Mouse (Mus musculus) heart, adult 2 months (tissue): ENCODE results near the gene Gm3435. TPM values are rescaled to one million over a fixed set of nuclear protein-coding genes. Genes with fewer than 3 reads are reported as not detected.

Experiments used
- DNase-seq, 2 experiments: peaks; one replicate each; pipeline ENCODE4 v3.0.0; 2021
- H3K27ac ChIP-seq: fragments of 200-600 bp; 2 replicates; pipeline ENCODE4 v1.8.1; 2022
- H3K27me3 ChIP-seq: fragments of 200-500 bp; 2 replicates; pipeline ENCODE4 v1.6.1; 2012; ENCODE audit warnings: mild to moderate bottlenecking, low read length, inconsistent platforms, mixed read lengths; ENCODE audit not compliant: control insufficient read depth, insufficient read depth
- H3K36me3 ChIP-seq: fragments of 200-500 bp; 2 replicates; pipeline ENCODE4 v1.6.1; 2012; ENCODE audit warnings: low read length, inconsistent platforms; ENCODE audit not compliant: control insufficient read depth, insufficient read depth
- H3K4me1 ChIP-seq: fragments of 200-500 bp; 2 replicates; pipeline ENCODE4 v1.6.1; 2011; ENCODE audit warnings: low read length; ENCODE audit not compliant: control insufficient read depth, insufficient read depth
- H3K4me3 ChIP-seq: fragments of 200-600 bp; 2 replicates; pipeline ENCODE4 v1.8.1; 2022
- H3K79me2 ChIP-seq: fragments of 200-500 bp; replicated peaks from 2 replicates; pipeline ENCODE4 v1.6.1; 2012; ENCODE audit warnings: mild to moderate bottlenecking, inconsistent platforms, low read length, moderate library complexity, mixed read lengths; ENCODE audit not compliant: control insufficient read depth, insufficient read depth
- H3K9ac ChIP-seq: fragments of 200-500 bp; 2 replicates; pipeline ENCODE4 v1.6.1; 2012; ENCODE audit warnings: low read depth, mild to moderate bottlenecking, control low read depth, inconsistent platforms, low read length, mixed read lengths
- CTCF ChIP-seq: fragments of 200-600 bp; IDR thresholded peaks from 2 replicates; pipeline ENCODE4 v1.8.1; 2022; ENCODE audit warnings: antibody characterized with exemption, mild to moderate bottlenecking, moderate library complexity
- EP300 ChIP-seq: fragments of 200-500 bp; IDR thresholded peaks from 2 replicates; pipeline ENCODE4 v1.6.1; 2011; ENCODE audit warnings: low read depth, low read length, control low read depth; ENCODE audit not compliant: insufficient read depth
- POLR2A ChIP-seq: fragments of 200-500 bp; IDR thresholded peaks from 2 replicates; pipeline ENCODE4 v1.6.1; 2011; ENCODE audit warnings: mild to moderate bottlenecking, low read depth, low read length, control low read depth; ENCODE audit not compliant: insufficient read depth
- WGBS: fragments of 180-500 bp; shearing (Covaris S2); methylation state at CpG from one replicate; pipeline ENCODE4 v1.1.7; 2018; 5-methylcytosine and 5-hydroxymethylcytosine counted together
- intact Hi-C: fragments of 180-260 bp; cut with DNase I; formaldehyde crosslinking; loops from one replicate; pipeline ENCODE4 v1.15.1; 2025
- polyA plus RNA-seq: library from polyadenylated mRNA; depleted of rRNA; stranded (reverse); fragments of >200 nt; gene quantifications from 2 replicates; pipeline ENCODE4 v1.2.3, GENCODE M21; 2012
- total RNA-seq, 2 experiments: library from RNA; stranded (reverse); gene quantifications; 2 replicates each; pipeline ENCODE4 v1.2.3; 2021

The Gm3435 gene
- total and polyA plus RNA-seq, 3 experiments: 0.70 to 1.5 (median 1.5) TPM

DNA sequence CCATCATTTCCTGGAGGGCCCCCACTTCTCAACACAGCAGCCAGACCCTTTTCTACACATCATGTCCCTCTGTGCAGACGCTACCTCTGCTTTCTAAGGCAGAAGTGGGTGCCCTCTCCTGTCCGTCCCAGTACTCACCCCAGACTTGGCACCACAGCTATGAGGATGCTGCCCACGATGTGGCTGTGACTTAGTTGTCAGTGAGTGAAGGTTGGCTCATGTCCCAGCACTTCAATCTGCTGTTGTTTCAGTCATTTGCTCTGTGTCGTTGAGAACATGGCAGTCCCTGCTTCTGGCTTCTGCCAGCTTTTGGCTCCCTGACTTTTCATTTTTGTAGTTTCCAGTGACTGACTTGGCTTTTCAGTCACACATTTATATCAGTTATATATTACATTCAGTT, 45.9 kb downstream of the Gm3435 start:
- intact Hi-C loops: no loop called here
- no peaks in the 10 kb centered on the region for H3K27me3 ChIP-seq
- no peak overlapping the region for H3K27ac ChIP-seq
- no peak overlapping the region for H3K9ac ChIP-seq
- no peak for TF ChIP-seq EP300
- no peak for TF ChIP-seq POLR2A
- H3K4me3 ChIP-seq: no peak overlapping the region
- no peaks in the 10 kb centered on the region for H3K36me3 ChIP-seq
- H3K4me1 ChIP-seq: no peaks in the 10 kb centered on the region; the same call in 1 of the 2 replicates
- 54% methylated on average over 4 of the region's 4 CpGs for WGBS
- DNase-seq: peak in 1 of 2 experiments; percentile 9
- no peaks in the 10 kb centered on the region for H3K79me2 ChIP-seq

DNA sequence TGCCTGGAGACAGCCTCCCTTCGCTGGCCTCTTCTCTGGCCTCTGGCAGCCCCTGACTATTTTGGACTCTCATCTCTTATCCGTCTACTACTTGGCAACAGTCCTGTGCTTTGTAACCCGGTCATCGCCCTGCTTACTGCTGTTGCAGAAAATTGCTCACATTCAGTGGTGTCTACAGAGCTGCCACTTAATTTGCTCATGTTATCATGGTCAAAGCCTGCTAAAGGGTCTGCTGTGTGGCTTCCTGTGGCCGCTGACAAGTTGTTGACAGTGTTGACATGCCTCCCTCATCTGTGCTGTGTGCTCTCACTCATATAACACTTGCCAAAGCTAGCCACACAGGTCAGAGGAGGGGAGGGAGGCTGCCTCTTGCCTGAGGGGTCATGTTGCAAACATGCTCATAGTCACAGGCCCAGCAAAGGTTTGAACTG, 48.2 kb downstream of the Gm3435 start:
- H3K4me3 ChIP-seq: no peak overlapping the region
- H3K27ac ChIP-seq: no peak overlapping the region; the same call in 1 of the 2 replicates
- peak in 1 of 2 experiments; percentile 35 for DNase-seq
- TF ChIP-seq CTCF (no peak), EP300 (no peak), POLR2A (no peak)
- no peak overlapping the region for H3K9ac ChIP-seq
- H3K27me3 ChIP-seq: no peaks in the 10 kb centered on the region
- intact Hi-C loops: no loop called here
- no peaks in the 10 kb centered on the region; the same call in 1 of the 2 replicates for H3K4me1 ChIP-seq
- 48% methylated on average over 5 of the region's 5 CpGs for WGBS
- no peaks in the 10 kb centered on the region for H3K36me3 ChIP-seq
- H3K79me2 ChIP-seq: no peaks in the 10 kb centered on the region

DNA sequence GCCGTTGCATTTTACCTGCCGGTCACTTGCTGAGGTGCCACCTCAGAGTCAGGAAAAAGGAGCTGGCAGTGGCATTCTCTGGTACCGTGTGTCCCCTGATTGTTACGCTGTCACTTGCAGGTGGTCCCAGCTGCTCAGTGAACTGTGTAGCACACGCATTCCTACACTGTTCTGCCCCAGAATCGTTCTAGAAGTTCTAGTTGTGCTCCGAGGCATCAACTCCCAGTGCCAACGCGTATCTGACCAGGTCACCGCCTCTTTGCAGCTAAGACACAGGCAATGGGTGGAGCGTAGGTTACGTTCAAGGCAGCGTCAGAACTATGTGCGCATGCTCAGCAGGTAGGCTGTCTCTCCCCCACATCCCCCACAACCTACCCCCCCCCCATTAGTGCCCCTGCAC, 49.7 kb downstream of the Gm3435 start:
- Histone ChIP-seq H3K9ac (no peak overlapping the region), H3K27ac (no peak overlapping the region), H3K27me3 (no peaks in the 10 kb centered on the region)

DNA sequence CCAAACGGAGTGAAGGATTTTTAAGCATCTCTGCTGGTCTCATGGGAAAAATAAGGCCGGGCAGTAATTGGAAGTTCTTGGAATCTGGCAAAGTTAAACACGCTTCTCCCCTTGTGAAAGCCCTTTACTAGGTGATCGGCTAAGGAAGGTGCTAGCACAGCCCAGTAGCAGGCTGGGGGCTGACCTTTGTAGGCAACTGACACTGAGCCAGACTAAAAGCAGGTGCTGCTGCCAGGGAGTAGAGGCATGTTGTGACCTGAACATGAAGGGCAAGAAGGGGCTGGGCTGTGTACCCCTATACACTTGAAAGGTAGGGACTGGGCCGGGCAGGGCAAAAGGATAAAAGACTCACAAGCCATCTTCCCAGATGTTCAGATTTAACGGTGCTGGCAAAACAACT, 50.4 kb downstream of the Gm3435 start:
- Histone ChIP-seq H3K36me3 (no peaks in the 10 kb centered on the region), H3K4me1 (no peaks in the 10 kb centered on the region; the same call in 1 of the 2 replicates), H3K79me2 (no peaks in the 10 kb centered on the region), H3K4me3 (no peak overlapping the region), H3K27ac (no peak overlapping the region), H3K9ac (no peak overlapping the region), H3K27me3 (no peaks in the 10 kb centered on the region)
- DNase-seq: no peak
- TF ChIP-seq CTCF (no peak), EP300 (no peak), POLR2A (no peak)
- intact Hi-C loops: no loop called here
- 92% methylated on average over 6 of the region's 6 CpGs for WGBS

More for the DNA sequence above, 49.7 kb downstream of the Gm3435 start:
- no peaks in the 10 kb centered on the region; the same call in 1 of the 2 replicates for H3K4me1 ChIP-seq
- H3K4me3 ChIP-seq: no peak overlapping the region
- no peaks in the 10 kb centered on the region for H3K36me3 ChIP-seq
- DNase-seq: no peak
- TF ChIP-seq CTCF: no peak
- no peak for TF ChIP-seq EP300
- no peak for TF ChIP-seq POLR2A
- 98% methylated on average over 14 of the region's 14 CpGs for WGBS
- H3K79me2 ChIP-seq: no peaks in the 10 kb centered on the region
- intact Hi-C loops: no loop called here

DNA sequence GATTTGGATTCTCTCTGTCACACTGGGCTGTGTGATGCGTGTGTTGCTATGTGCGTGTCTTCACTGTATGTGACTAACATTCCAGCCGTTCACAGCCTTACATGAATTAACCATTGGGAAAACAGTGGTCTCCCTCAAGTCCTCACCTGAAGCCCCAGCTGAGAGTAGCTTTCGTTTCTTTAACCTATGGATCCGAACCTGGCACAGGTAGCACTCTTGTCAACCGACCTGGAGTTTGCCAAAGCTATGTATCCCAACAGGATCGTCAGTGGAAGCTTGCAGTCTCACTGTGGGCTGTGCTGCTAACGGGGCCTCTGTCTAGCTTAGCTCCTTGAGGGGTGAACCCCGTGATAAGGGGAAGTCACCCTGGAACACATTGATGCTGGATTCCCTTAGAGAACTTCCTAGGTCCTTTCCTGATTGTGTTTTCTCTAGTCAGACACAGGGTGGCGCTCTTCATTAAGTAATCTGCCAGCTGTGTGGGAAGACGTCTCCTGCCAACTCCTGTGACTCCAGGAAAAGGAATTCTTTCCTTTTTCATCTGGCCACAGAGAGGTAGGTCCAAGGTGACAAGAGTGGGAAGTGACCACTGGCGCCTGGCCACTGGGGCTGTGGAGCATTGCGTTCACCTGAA, 55.5 kb downstream of the Gm3435 start:
- peak; percentile 92 for TF ChIP-seq CTCF
- TF ChIP-seq EP300: peak; percentile 76
- TF ChIP-seq POLR2A: no peak
- H3K9ac ChIP-seq: no peak overlapping the region
- H3K4me1 ChIP-seq: peaks cover 7% of the 10 kb centered on the region
- no peak overlapping the region for H3K4me3 ChIP-seq
- no peaks in the 10 kb centered on the region for H3K79me2 ChIP-seq
- peak; percentile 63 to 69 for DNase-seq
- intact Hi-C loops: loop anchor here (1.0 to 5.0 kb wide), 5 partner anchors 127 to 402 kb away; partner anchors contain the start of gene Fam120b
- no peaks in the 10 kb centered on the region for H3K27me3 ChIP-seq
- no peak overlapping the region for H3K27ac ChIP-seq
- H3K36me3 ChIP-seq: no peaks in the 10 kb centered on the region
- WGBS: 40% methylated on average over 13 of the region's 13 CpGs

DNA sequence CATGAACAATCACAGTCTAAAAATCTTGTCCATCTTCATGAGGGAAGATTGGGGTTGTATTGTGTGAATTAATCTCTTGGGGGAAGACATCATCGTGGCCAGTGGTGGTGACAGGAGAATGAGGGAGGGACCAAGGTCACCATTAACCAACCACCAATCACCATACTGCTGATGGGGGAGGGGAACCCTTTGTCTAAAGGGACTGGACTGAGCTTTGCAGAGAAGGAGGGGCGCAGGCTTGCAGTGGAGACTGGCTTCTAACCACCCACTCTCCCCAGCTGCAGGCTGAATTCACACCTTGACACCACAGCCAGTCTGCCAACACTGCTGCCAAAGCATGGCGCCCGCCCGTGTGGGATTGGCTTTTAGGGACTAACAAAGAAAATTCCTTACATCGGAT, 56.1 kb downstream of the Gm3435 start:
- no peak for DNase-seq
- intact Hi-C loops: loop anchor here (5.0 kb wide), 3 partner anchors 126 to 331 kb away; partner anchors contain the start of gene Fam120b
- H3K4me1 ChIP-seq: peaks cover 7% of the 10 kb centered on the region
- no peaks in the 10 kb centered on the region for H3K79me2 ChIP-seq
- H3K36me3 ChIP-seq: no peaks in the 10 kb centered on the region
- H3K9ac ChIP-seq: no peak overlapping the region
- H3K27me3 ChIP-seq: no peaks in the 10 kb centered on the region
- TF ChIP-seq EP300 (no peak), POLR2A (no peak), CTCF (no peak)
- no peak overlapping the region for H3K4me3 ChIP-seq
- 72% methylated on average over 6 of the region's 6 CpGs for WGBS
- H3K27ac ChIP-seq: no peak overlapping the region
